Mouse (Mus musculus): Measurements from ENCODE around the gene Dgkb. TPM values are rescaled to one million over a fixed set of nuclear protein-coding genes. Genes with fewer than 3 reads are reported as not detected.

Dgkb gene
- polyA plus RNA-seq, 1 experiment from 2014 or later: 4.8 TPM

- no peaks in the 10 kb centered on the region for H3K36me3 ChIP-seq (ENCODE audit: poor library complexity, severe bottlenecking)
- no peaks in the 10 kb centered on the region for H3K27me3 ChIP-seq
- H3K9ac ChIP-seq: no peak overlapping the region
- WGBS: 93% methylated on average over 3 of the region's 3 CpGs
- no peak overlapping the region for H3K4me3 ChIP-seq
- no peaks in the 10 kb centered on the region for H3K4me1 ChIP-seq
- H3K4me2 ChIP-seq: no peak overlapping the region
- H3K27ac ChIP-seq: no peak overlapping the region
- no peaks in the 10 kb centered on the region for H3K9me3 ChIP-seq (replicated peaks)
- ATAC-seq: no peak
Observed at GRCm38 (mm10) chr12:38088224-38088623, 270.7 kb downstream of the Dgkb start.

GRCm38 (mm10) chr12:38111928-38112327 lies 294.4 kb downstream of the Dgkb start:
- Histone ChIP-seq H3K9me3 (replicated peaks) (no peaks in the 10 kb centered on the region), H3K9ac (no peak overlapping the region), H3K4me3 (no peak overlapping the region), H3K27me3 (no peaks in the 10 kb centered on the region), H3K4me2 (no peak overlapping the region), H3K36me3 (ENCODE audit: poor library complexity, severe bottlenecking) (no peaks in the 10 kb centered on the region), H3K27ac (no peak overlapping the region), H3K4me1 (no peaks in the 10 kb centered on the region)
- WGBS: 78% methylated on average over 3 of the region's 3 CpGs
- no peak for ATAC-seq

- H3K4me2 ChIP-seq: no peak overlapping the region
- no peaks in the 10 kb centered on the region for H3K4me1 ChIP-seq
- H3K4me3 ChIP-seq: no peak overlapping the region
- no peaks in the 10 kb centered on the region for H3K9me3 ChIP-seq (replicated peaks)
- no peak overlapping the region for H3K27ac ChIP-seq
- H3K27me3 ChIP-seq: no peaks in the 10 kb centered on the region
- peak; percentile 80 for ATAC-seq
- 68% methylated on average over 1 of the region's 1 CpGs for WGBS
- no peak overlapping the region for H3K9ac ChIP-seq
- H3K36me3 ChIP-seq (ENCODE audit: poor library complexity, severe bottlenecking): no peaks in the 10 kb centered on the region
Observed at GRCm38 (mm10) chr12:38114990-38115615, 297.6 kb downstream of the Dgkb start.

- H3K9me3 ChIP-seq (replicated peaks): no peaks in the 10 kb centered on the region
- H3K4me3 ChIP-seq: no peak overlapping the region
- H3K36me3 ChIP-seq (ENCODE audit: poor library complexity, severe bottlenecking): no peaks in the 10 kb centered on the region
- no peak overlapping the region for H3K27ac ChIP-seq
- no peaks in the 10 kb centered on the region for H3K27me3 ChIP-seq
- ATAC-seq: 0 out of 2 replicates have a peak, but pooled peaks have one; percentile 38
- H3K9ac ChIP-seq: no peak overlapping the region
- H3K4me2 ChIP-seq: no peak overlapping the region
- no peaks in the 10 kb centered on the region for H3K4me1 ChIP-seq
Observed at GRCm38 (mm10) chr12:38123524-38123923, 306.0 kb downstream of the Dgkb start.

DNA sequence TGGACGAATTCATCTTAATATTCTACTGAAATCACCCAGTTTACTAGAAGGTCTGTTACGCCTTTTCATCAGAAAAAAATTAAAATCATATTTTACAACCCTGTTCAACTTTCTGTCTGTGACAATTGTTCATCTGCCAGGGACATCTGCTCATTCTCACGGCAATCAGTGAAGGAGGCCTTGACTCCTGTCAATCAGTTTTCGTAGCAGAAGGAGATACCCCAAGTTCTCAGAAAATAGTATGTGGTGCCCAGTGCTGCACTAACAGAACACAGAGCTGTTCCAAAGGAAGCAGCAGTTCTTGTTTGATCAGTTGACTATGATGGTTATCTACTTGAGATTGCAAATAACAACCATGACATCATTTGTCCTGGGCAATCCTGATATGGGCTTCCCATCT lies 307.8 kb downstream of the Dgkb start:
- no peak for ATAC-seq
- no peaks in the 10 kb centered on the region for H3K27me3 ChIP-seq
- WGBS: 81% methylated on average over 4 of the region's 4 CpGs

DNA sequence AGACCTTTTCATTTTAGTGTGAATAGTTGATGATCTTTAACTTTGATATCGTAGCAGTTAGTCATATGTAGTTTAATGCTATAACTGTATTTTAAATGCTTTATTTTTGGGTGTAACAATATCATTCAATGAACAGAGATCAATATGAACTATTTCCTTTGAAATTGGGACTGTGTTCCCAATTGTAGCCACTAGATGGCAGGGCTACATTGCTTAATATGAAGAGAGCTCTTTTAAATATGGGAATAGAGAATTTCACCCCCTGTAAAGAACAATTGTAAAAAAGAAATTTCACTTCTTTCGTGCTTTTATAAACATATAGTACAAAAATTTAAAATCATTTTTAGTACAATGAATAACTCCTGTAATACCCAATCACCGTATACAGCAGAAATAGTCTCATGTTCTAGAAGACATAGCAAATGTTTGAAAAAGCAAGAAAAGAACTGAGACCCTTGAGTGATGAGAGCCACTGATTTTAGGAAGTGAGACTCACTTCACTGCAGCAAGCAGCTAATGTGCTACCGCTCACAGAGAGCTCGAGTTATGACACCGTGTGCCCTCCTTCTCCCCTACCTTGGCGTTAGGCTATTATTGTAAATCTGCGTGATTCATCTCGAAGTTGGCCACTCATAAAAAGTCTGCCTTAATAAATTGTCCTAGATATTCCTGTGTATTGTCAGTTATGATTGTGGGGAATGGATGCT lies 312.8 kb downstream of the Dgkb start:
- ATAC-seq: peak; percentile 71; the same call in 1 of the 2 replicates
- no peak overlapping the region for H3K9ac ChIP-seq
- H3K27me3 ChIP-seq: no peaks in the 10 kb centered on the region
- 64% methylated on average over 9 of the region's 9 CpGs for WGBS
- no peaks in the 10 kb centered on the region for H3K4me1 ChIP-seq
- H3K4me3 ChIP-seq: no peak overlapping the region
- H3K4me2 ChIP-seq: no peak overlapping the region
- H3K27ac ChIP-seq: no peak overlapping the region
- H3K36me3 ChIP-seq (ENCODE audit: poor library complexity, severe bottlenecking): no peaks in the 10 kb centered on the region
- H3K9me3 ChIP-seq (replicated peaks): no peaks in the 10 kb centered on the region

More for the DNA sequence above, 307.8 kb downstream of the Dgkb start:
- H3K9ac ChIP-seq: no peak overlapping the region
- H3K9me3 ChIP-seq (replicated peaks): no peaks in the 10 kb centered on the region
- H3K4me2 ChIP-seq: no peak overlapping the region
- no peak overlapping the region for H3K27ac ChIP-seq
- no peak overlapping the region for H3K4me3 ChIP-seq
- H3K4me1 ChIP-seq: no peaks in the 10 kb centered on the region
- no peaks in the 10 kb centered on the region for H3K36me3 ChIP-seq (ENCODE audit: poor library complexity, severe bottlenecking)

DNA sequence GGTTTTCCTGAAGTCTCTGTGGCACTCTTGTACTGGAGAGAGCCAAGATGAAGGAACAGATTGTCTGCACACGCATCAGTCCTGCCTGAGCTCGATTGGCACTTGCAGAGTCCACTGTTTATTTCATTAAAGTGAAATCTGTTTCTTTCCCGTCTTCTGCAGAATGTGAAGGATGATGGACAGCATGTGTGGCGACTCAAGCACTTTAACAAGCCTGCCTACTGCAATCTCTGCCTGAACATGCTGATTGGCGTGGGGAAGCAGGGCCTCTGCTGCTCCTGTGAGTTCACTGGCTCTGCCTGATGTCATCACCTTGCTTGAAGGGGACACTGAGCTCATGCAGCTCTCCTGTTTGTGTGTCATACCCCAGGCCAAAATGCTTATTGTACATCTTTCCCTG lies 318.9 kb downstream of the Dgkb start:
- H3K4me1 ChIP-seq: peaks cover 5% of the 10 kb centered on the region
- H3K9ac ChIP-seq: no peak overlapping the region
- no peak for ATAC-seq
- no peak overlapping the region for H3K4me3 ChIP-seq
- no peaks in the 10 kb centered on the region for H3K9me3 ChIP-seq (replicated peaks)
- no peak overlapping the region for H3K4me2 ChIP-seq
- H3K36me3 ChIP-seq (ENCODE audit: poor library complexity, severe bottlenecking): no peaks in the 10 kb centered on the region
- no peaks in the 10 kb centered on the region for H3K27me3 ChIP-seq
- no peak overlapping the region for H3K27ac ChIP-seq
- WGBS: 58% methylated on average over 5 of the region's 5 CpGs

- peaks cover 5% of the 10 kb centered on the region for H3K4me1 ChIP-seq
- H3K27ac ChIP-seq: no peak overlapping the region
- no peak overlapping the region for H3K4me3 ChIP-seq
- H3K27me3 ChIP-seq: no peaks in the 10 kb centered on the region
- no peak; the same call in 1 of the 2 replicates for ATAC-seq
- no peak overlapping the region for H3K9ac ChIP-seq
- H3K9me3 ChIP-seq (replicated peaks): no peaks in the 10 kb centered on the region
- no peak overlapping the region for H3K4me2 ChIP-seq
- H3K36me3 ChIP-seq (ENCODE audit: poor library complexity, severe bottlenecking): no peaks in the 10 kb centered on the region
Observed at GRCm38 (mm10) chr12:38140039-38140438, 322.5 kb downstream of the Dgkb start.

- Histone ChIP-seq H3K27ac (no peak overlapping the region), H3K4me3 (no peak overlapping the region), H3K27me3 (no peaks in the 10 kb centered on the region), H3K36me3 (ENCODE audit: poor library complexity, severe bottlenecking) (no peaks in the 10 kb centered on the region), H3K9me3 (replicated peaks) (no peaks in the 10 kb centered on the region), H3K9ac (no peak overlapping the region), H3K4me2 (no peak overlapping the region), H3K4me1 (no peaks in the 10 kb centered on the region)
- 98% methylated on average over 1 of the region's 1 CpGs for WGBS
- ATAC-seq: no peak
Observed at GRCm38 (mm10) chr12:38232665-38233064, 415.1 kb downstream of the Dgkb start.

DNA sequence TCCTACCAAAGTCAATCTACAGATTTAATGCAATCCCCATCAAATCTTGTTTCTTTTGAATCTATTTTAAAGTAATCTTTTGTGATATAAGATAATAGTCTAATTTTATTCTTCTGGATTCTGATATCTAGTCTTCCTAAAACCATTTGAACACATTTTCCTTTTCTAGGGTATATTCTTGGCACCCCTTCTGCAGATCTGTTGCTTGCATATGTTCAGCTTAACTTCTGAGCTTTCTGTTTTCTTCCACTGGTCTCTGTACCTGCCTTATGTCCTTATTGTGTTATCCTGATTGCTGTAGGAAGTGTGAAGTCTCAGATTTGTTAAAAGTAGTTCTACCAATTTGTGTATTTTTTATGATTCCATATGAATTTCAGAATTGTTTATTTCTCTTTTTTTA lies 451.3 kb downstream of the Dgkb start:
- H3K9me3 ChIP-seq (replicated peaks): no peaks in the 10 kb centered on the region
- H3K36me3 ChIP-seq (ENCODE audit: poor library complexity, severe bottlenecking): no peaks in the 10 kb centered on the region
- no peak overlapping the region for H3K27ac ChIP-seq
- no peak overlapping the region for H3K4me2 ChIP-seq
- H3K9ac ChIP-seq: no peak overlapping the region
- ATAC-seq: no peak
- no peaks in the 10 kb centered on the region for H3K27me3 ChIP-seq
- H3K4me3 ChIP-seq: no peak overlapping the region
- H3K4me1 ChIP-seq: no peaks in the 10 kb centered on the region

GRCm38 (mm10) chr12:38301497-38301896 lies 484.0 kb downstream of the Dgkb start:
- no peak overlapping the region for H3K4me3 ChIP-seq
- no peaks in the 10 kb centered on the region for H3K36me3 ChIP-seq (ENCODE audit: poor library complexity, severe bottlenecking)
- no peaks in the 10 kb centered on the region for H3K9me3 ChIP-seq (replicated peaks)
- H3K27me3 ChIP-seq: no peaks in the 10 kb centered on the region
- H3K9ac ChIP-seq: no peak overlapping the region
- 76% methylated on average over 1 of the region's 1 CpGs for WGBS
- ATAC-seq: peak; percentile 68
- H3K4me1 ChIP-seq: peaks cover 19% of the 10 kb centered on the region
- no peak overlapping the region for H3K4me2 ChIP-seq
- no peak overlapping the region for H3K27ac ChIP-seq

GRCm38 (mm10) chr12:38303841-38304240 lies 486.3 kb downstream of the Dgkb start:
- Histone ChIP-seq H3K4me3 (no peak overlapping the region), H3K4me2 (no peak overlapping the region), H3K4me1 (peaks cover 19% of the 10 kb centered on the region), H3K9ac (no peak overlapping the region), H3K27ac (peak overlapping the region; percentile 38; the same call in 1 of the 2 replicates), H3K36me3 (ENCODE audit: poor library complexity, severe bottlenecking) (no peaks in the 10 kb centered on the region), H3K9me3 (replicated peaks) (no peaks in the 10 kb centered on the region), H3K27me3 (no peaks in the 10 kb centered on the region)
- ATAC-seq: peak; percentile 92
- 13% methylated on average over 3 of the region's 3 CpGs for WGBS

DNA sequence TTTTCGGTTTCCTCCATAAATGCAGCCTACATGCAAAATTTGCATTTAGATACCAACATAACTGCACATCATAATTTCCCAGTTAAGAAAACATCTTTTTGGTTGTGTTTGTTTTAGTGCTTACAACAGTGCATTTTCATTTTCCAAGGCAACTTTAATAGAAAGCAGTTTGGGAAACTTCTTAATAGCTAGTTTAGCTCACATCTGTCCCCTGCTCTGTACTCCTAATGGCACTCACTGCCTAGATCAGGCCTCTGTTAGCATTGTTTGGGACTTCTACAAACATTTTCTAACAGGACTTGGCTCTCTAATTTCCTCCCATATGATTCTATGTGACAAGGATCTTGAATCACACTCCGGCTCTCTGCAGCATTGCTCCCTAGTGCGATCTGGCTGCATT lies 486.7 kb downstream of the Dgkb start:
- H3K9me3 ChIP-seq (replicated peaks): no peaks in the 10 kb centered on the region
- no peaks in the 10 kb centered on the region for H3K27me3 ChIP-seq
- peaks cover 19% of the 10 kb centered on the region for H3K4me1 ChIP-seq
- peak overlapping the region; percentile 38 for H3K27ac ChIP-seq
- 65% methylated on average over 3 of the region's 3 CpGs for WGBS
- H3K4me3 ChIP-seq: no peak overlapping the region
- H3K36me3 ChIP-seq (ENCODE audit: poor library complexity, severe bottlenecking): no peaks in the 10 kb centered on the region
- H3K9ac ChIP-seq: no peak overlapping the region
- ATAC-seq: peak; percentile 75
- no peak overlapping the region for H3K4me2 ChIP-seq

Measured in forebrain, embryonic 13.5 days (tissue).